Mouse (Mus musculus) stomach, postnatal 0 days (tissue): ENCODE measurements around the gene Ank2. TPM values are rescaled to one million over a fixed set of nuclear protein-coding genes. Genes with fewer than 3 reads are reported as not detected.

Experiments used
- ATAC-seq: fragments of 200-750 bp; cut with Nextera tagmentation; 2 replicates; pipeline ENCODE4 v1.8.0; 2017; ENCODE audit not compliant: low FRiP score, low TSS enrichment
- DNase-seq: peaks from one replicate; pipeline ENCODE4 v3.0.0-alpha.2; 2016; ENCODE audit warnings: low spot score
- H3K27ac ChIP-seq: fragments of 300-500 bp; sonication (generic); replicated peaks from 2 replicates; pipeline ENCODE4 v1.5.1; 2014; ENCODE audit warnings: mild to moderate bottlenecking, control low read depth
- H3K27me3 ChIP-seq: fragments of 300-500 bp; sonication (generic); 2 replicates; pipeline ENCODE4 v1.6.1; 2014; ENCODE audit warnings: low read length; ENCODE audit not compliant: control insufficient read depth, insufficient read depth
- H3K36me3 ChIP-seq: fragments of 300-500 bp; sonication (generic); 2 replicates; pipeline ENCODE4 v1.6.1; 2014; ENCODE audit warnings: low read length, mixed read lengths; ENCODE audit not compliant: control insufficient read depth, insufficient read depth
- H3K4me1 ChIP-seq: fragments of 300-500 bp; sonication (generic); replicated peaks from 2 replicates; pipeline ENCODE4 v1.6.1; 2014; ENCODE audit warnings: antibody characterized with exemption; ENCODE audit not compliant: control insufficient read depth, insufficient read depth
- H3K4me2 ChIP-seq: fragments of 300-500 bp; sonication (generic); replicated peaks from 2 replicates; pipeline ENCODE4 v1.6.1; 2014; ENCODE audit warnings: low read depth, mild to moderate bottlenecking, control low read depth, moderate library complexity
- H3K4me3 ChIP-seq: fragments of 300-500 bp; sonication (generic); 2 replicates; pipeline ENCODE4 v1.5.1; 2014; ENCODE audit warnings: low read depth, low read length, control low read depth
- H3K9ac ChIP-seq: fragments of 300-500 bp; sonication (generic); 2 replicates; pipeline ENCODE4 v1.6.1; 2014; ENCODE audit warnings: mild to moderate bottlenecking, low read length, control low read depth, mixed read lengths
- H3K9me3 ChIP-seq: fragments of 300-500 bp; sonication (generic); 2 replicates; pipeline ENCODE4 v1.6.1; 2016; ENCODE audit warnings: low read length; ENCODE audit not compliant: control insufficient read depth
- CTCF ChIP-seq: IDR thresholded peaks from 2 replicates; pipeline ENCODE4 v1.5.1; 2016; ENCODE audit warnings: antibody characterized with exemption, low read depth, mild to moderate bottlenecking, moderate library complexity
- EP300 ChIP-seq: optimal IDR thresholded peaks from 2 replicates; pipeline ENCODE3; 2016; ENCODE audit warnings: antibody characterized with exemption
- WGBS: fragments of 180-500 bp; shearing (Covaris S2); extraction: QIAGEN DNeasy Blood & Tissue Kit; methylation state at CpG from one replicate; pipeline ENCODE4 v1.1.7; 2014; 5-methylcytosine and 5-hydroxymethylcytosine counted together
- polyA plus RNA-seq: library from polyadenylated mRNA; unstranded; fragments of >200 nt; fragmentation: Nextera tagmentation; extraction: Ambion mirVana; gene quantifications from 2 replicates; pipeline ENCODE4 v1.2.1, GENCODE M21; 2015

Gene Ank2
- polyA plus RNA-seq, 1 experiment from 2014 or later: 12.3 TPM

DNA sequence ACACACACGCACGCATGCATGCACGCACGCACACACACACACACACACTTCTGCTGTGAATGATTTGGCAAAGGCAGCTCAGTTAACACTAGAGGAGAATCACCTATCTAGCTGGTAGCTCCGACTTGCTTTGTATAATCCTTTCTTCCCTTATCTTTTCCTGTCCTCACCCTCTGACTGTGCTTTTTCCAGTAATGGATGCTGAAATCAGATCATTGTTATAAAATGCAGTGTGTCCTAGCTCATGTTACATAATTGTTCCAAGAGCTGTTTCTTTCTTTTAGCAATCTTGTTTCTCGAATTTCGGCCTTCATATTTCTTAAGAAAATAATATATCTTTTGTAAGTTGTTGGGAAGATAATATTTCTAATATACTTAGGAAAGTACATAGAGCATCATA, 457.9 kb downstream of the Ank2 start:
- H3K9me3 ChIP-seq: no peaks in the 10 kb centered on the region
- DNase-seq (no peak), ATAC-seq (no peak)
- 84% methylated on average over 7 of the region's 7 CpGs for WGBS
- TF ChIP-seq EP300: no peak
- TF ChIP-seq CTCF: no peak
- H3K36me3 ChIP-seq: no peaks in the 10 kb centered on the region
- H3K4me1 ChIP-seq: no peaks in the 10 kb centered on the region
- H3K27ac ChIP-seq: no peak overlapping the region
- no peak overlapping the region for H3K4me3 ChIP-seq
- H3K9ac ChIP-seq: no peak overlapping the region
- H3K4me2 ChIP-seq: no peak overlapping the region
- no peaks in the 10 kb centered on the region for H3K27me3 ChIP-seq

DNA sequence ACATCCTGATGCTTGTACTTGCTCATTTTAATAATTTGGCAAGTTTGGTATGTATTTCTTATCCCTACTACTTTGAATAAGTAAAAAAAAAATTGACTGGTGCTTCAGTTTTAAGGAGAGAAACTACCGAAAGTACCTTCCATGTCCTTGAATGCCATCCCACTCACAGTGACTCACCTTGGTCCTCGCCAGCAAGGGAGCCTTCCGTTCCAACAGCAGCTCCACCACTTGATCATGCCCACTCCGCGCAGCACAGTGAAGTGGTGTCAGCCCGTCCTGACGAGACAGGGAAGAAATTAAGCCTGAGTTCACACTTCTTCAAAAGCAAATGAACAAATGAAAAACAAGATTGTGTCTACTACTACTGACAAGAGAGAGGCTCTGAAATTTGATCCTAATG, 460.6 kb downstream of the Ank2 start:
- no peak for ATAC-seq
- H3K27me3 ChIP-seq: no peaks in the 10 kb centered on the region
- H3K4me2 ChIP-seq: no peak overlapping the region
- H3K27ac ChIP-seq: no peak overlapping the region
- H3K9ac ChIP-seq: no peak overlapping the region
- DNase-seq: no peak
- 86% methylated on average over 7 of the region's 7 CpGs for WGBS
- H3K4me3 ChIP-seq: no peak overlapping the region
- TF ChIP-seq CTCF (no peak), EP300 (no peak)
- no peaks in the 10 kb centered on the region for H3K4me1 ChIP-seq
- H3K9me3 ChIP-seq: no peaks in the 10 kb centered on the region
- H3K36me3 ChIP-seq: no peaks in the 10 kb centered on the region

DNA sequence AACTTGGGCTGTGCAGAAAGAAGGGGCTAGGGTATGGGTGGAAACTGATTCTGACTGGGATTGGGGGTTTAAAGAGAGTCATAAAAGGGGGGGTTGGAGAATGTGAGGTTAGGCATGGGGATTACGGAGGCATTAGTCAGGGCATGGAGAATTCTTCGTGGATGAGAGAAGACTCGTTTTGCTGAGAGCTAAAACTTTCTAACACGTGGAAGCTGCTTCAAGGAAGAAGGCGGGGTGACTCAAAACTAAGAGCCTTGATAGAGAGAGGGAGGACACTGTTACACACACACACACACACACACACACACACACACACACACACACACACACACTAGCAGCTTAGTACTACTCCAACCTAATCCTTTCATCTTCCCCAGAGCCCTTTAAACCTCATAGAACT, 463.0 kb downstream of the Ank2 start:
- WGBS: 61% methylated on average over 5 of the region's 5 CpGs
- ATAC-seq (no peak), DNase-seq (no peak)
- TF ChIP-seq EP300 (no peak), CTCF (no peak)
- Histone ChIP-seq H3K4me3 (no peak overlapping the region), H3K27ac (no peak overlapping the region), H3K4me2 (no peak overlapping the region), H3K9ac (no peak overlapping the region), H3K27me3 (no peaks in the 10 kb centered on the region), H3K9me3 (no peaks in the 10 kb centered on the region), H3K36me3 (no peaks in the 10 kb centered on the region), H3K4me1 (no peaks in the 10 kb centered on the region)

DNA sequence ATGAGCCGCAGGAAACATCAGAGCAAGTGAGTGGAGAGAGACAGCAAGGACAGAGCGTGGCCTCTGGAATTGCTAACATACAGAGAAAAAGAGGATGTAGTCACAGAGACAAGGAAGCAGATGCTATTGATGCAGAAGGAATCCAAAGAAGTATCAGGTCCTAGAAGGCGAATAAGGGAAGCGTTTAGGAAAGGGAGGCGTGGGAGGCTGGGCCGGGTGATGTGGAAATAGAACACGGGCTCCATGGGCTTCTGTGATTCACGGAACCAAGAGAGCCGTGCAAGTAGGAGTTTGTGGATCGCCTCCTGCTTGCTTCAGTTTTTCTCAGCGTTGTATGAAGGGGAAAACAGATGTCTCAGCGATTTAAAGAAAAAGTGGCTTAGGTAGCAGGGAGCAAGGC, 463.6 kb downstream of the Ank2 start:
- no peaks in the 10 kb centered on the region for H3K36me3 ChIP-seq
- TF ChIP-seq CTCF (no peak), EP300 (no peak)
- WGBS: 93% methylated on average over 12 of the region's 12 CpGs
- H3K9me3 ChIP-seq: no peaks in the 10 kb centered on the region
- no peak overlapping the region for H3K27ac ChIP-seq
- no peak for ATAC-seq
- no peak overlapping the region for H3K4me2 ChIP-seq
- H3K4me1 ChIP-seq: no peaks in the 10 kb centered on the region
- H3K4me3 ChIP-seq: no peak overlapping the region
- H3K9ac ChIP-seq: no peak overlapping the region
- no peak for DNase-seq
- no peaks in the 10 kb centered on the region for H3K27me3 ChIP-seq

DNA sequence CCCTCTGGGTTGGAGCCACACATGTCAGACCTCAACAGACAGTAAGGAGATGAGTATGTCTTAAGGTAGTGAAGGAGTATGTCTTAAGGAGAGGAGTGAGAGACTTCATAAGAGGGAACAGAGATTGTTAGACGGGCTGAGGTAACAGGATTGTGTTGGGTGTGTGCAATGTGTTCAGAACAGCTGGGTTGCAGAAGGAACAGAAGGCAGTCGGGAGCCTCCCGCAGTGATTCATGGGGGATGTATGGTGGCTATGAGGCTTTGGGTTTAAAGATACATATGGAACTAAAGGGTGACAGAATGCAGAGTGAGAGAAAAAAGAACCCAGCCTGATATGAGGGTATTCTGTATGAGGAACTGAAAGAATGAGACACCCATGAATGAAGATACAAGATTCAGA, 464.2 kb downstream of the Ank2 start:
- no peaks in the 10 kb centered on the region for H3K4me1 ChIP-seq
- ATAC-seq (no peak), DNase-seq (no peak)
- no peaks in the 10 kb centered on the region for H3K9me3 ChIP-seq
- no peak overlapping the region for H3K4me3 ChIP-seq
- no peak overlapping the region for H3K27ac ChIP-seq
- H3K9ac ChIP-seq: no peak overlapping the region
- H3K4me2 ChIP-seq: no peak overlapping the region
- no peaks in the 10 kb centered on the region for H3K36me3 ChIP-seq
- 71% methylated on average over 3 of the region's 3 CpGs for WGBS
- TF ChIP-seq EP300 (no peak), CTCF (no peak)
- no peaks in the 10 kb centered on the region for H3K27me3 ChIP-seq

DNA sequence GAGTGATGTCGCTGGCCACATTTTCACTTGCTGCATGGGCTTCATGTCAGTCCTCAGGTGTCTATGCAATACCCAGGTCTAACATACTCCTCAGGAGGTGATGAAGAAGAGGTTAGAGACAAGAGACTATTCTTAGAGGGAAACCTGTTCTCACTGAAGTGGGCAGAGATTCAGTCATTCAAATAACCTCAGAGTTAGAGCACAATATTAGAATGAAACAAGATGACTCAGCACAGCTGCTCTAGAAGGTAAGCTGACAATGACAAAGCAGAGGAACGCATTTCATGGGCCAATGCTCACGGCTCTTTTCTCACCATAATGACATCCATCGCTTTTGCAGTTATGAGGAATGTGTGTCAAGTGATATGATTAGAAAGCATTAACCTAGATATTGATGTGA, 475.2 kb downstream of the Ank2 start:
- H3K9ac ChIP-seq: no peak overlapping the region
- TF ChIP-seq EP300: no peak
- TF ChIP-seq CTCF: no peak
- H3K36me3 ChIP-seq: no peaks in the 10 kb centered on the region
- ATAC-seq: no peak
- H3K9me3 ChIP-seq: no peaks in the 10 kb centered on the region
- no peak overlapping the region for H3K4me2 ChIP-seq
- H3K27me3 ChIP-seq: no peaks in the 10 kb centered on the region
- 84% methylated on average over 4 of the region's 4 CpGs for WGBS
- no peak overlapping the region for H3K27ac ChIP-seq
- H3K4me3 ChIP-seq: no peak overlapping the region
- H3K4me1 ChIP-seq: no peaks in the 10 kb centered on the region
- no peak for DNase-seq
